Comparison of ENCODE assay signal across 12 mouse cellular contexts in genomic region chr6:90802058-90802457, GRCm38 (mm10).
DNase-seq lines count a peak whose midpoint lies in the region; ATAC-seq lines count a peak whose summit lies in the region.
"Had no signal": no experiment of that assay in that cellular context is flagged by ENCODE, and none has a peak within 500 bp of the region (broad histone marks: within the 10 kb centered on the region; RNA-seq: fewer than 3 reads in every experiment).

No protein-coding gene starts in this region.

- no peak overlapping the region for H3K4me3 ChIP-seq in forebrain, embryonic 14.5 days (ENCODE audit: low read depth, low read length)
- no peak overlapping the region for H3K4me3 ChIP-seq in forebrain, embryonic 11.5 days (ENCODE audit: low read depth, low read length)
- H3K4me3 ChIP-seq in lung, embryonic 15.5 days = no peak overlapping the region
- no peak overlapping the region for H3K4me3 ChIP-seq in hindbrain, embryonic 14.5 days (replicated peaks; ENCODE audit: low read length)
- no peak overlapping the region for H3K4me3 ChIP-seq in neural tube, embryonic 14.5 days (ENCODE audit: low read depth, low read length)

- intact Hi-C loops in heart, postnatal 25 days (cut with DNase I) = no loop called here

- ATAC-seq in forebrain, embryonic 14.5 days = no peak
- ATAC-seq in forebrain, embryonic 11.5 days (replicated peaks; ENCODE audit: low FRiP score) = no peak
- peak; percentile 60; the same call in 1 of the 2 replicates for ATAC-seq in lung, embryonic 15.5 days (ENCODE audit: borderline replicate concordance, extremely low read depth, low FRiP score, low TSS enrichment)
- ATAC-seq in hindbrain, embryonic 14.5 days (ENCODE audit: low FRiP score) = no peak
- no peak for ATAC-seq in neural tube, embryonic 14.5 days (ENCODE audit: low read depth)

- no peak for DNase-seq in forebrain, embryonic 14.5 days (ENCODE audit: low spot score)
- DNase-seq in forebrain, embryonic 11.5 days (ENCODE audit: low spot score) = no peak
- DNase-seq in lung, postnatal 14 days = no peak
- no peak for DNase-seq in hindbrain, embryonic 14.5 days (ENCODE audit: low spot score)
- no peak for DNase-seq in layer of hippocampus, postnatal 36 days
- DNase-seq in heart, postnatal 25 days (ENCODE audit: low spot score) = no peak
- DNase-seq: adrenal gland, postnatal 25 days; heart, adult 18-20 months; thymus, postnatal 14 days had no signal

- H3K27me3 ChIP-seq in forebrain, embryonic 14.5 days (replicated peaks; ENCODE audit: control insufficient read depth, insufficient read depth, low read length) = no peaks in the 10 kb centered on the region
- no peaks in the 10 kb centered on the region for H3K27me3 ChIP-seq in forebrain, embryonic 11.5 days (ENCODE audit: control insufficient read depth, insufficient read depth, low read length)
- H3K27me3 ChIP-seq in lung, embryonic 15.5 days = no peaks in the 10 kb centered on the region
- no peaks in the 10 kb centered on the region for H3K27me3 ChIP-seq in hindbrain, embryonic 14.5 days (ENCODE audit: control insufficient read depth, insufficient read depth, low read length)
- H3K27me3 ChIP-seq in neural tube, embryonic 14.5 days (ENCODE audit: control insufficient read depth, insufficient read depth, low read length) = no peaks in the 10 kb centered on the region

- H3K9me3 ChIP-seq in forebrain, embryonic 14.5 days (replicated peaks; ENCODE audit: control insufficient read depth, low read length) = no peaks in the 10 kb centered on the region
- H3K9me3 ChIP-seq in forebrain, embryonic 11.5 days (ENCODE audit: control insufficient read depth, low read length) = no peaks in the 10 kb centered on the region
- no peaks in the 10 kb centered on the region for H3K9me3 ChIP-seq in lung, embryonic 15.5 days
- no peaks in the 10 kb centered on the region for H3K9me3 ChIP-seq in hindbrain, embryonic 14.5 days (ENCODE audit: control insufficient read depth, low read length)
- no peaks in the 10 kb centered on the region for H3K9me3 ChIP-seq in neural tube, embryonic 14.5 days (ENCODE audit: control insufficient read depth, low read length)

- H3K36me3 ChIP-seq in forebrain, embryonic 14.5 days (ENCODE audit: control insufficient read depth, insufficient read depth, low read length) = no peaks in the 10 kb centered on the region
- H3K36me3 ChIP-seq in forebrain, embryonic 11.5 days (ENCODE audit: control insufficient read depth, insufficient read depth, low read length) = no peaks in the 10 kb centered on the region
- no peaks in the 10 kb centered on the region for H3K36me3 ChIP-seq in lung, embryonic 15.5 days
- no peaks in the 10 kb centered on the region for H3K36me3 ChIP-seq in hindbrain, embryonic 14.5 days (replicated peaks; ENCODE audit: control insufficient read depth, insufficient read depth)
- H3K36me3 ChIP-seq in neural tube, embryonic 14.5 days (ENCODE audit: control insufficient read depth, insufficient read depth, low read length) = no peaks in the 10 kb centered on the region

- WGBS in forebrain, embryonic 14.5 days = 64% methylated on average over 3 of the region's 3 CpGs
- WGBS in forebrain, embryonic 11.5 days = 74% methylated on average over 3 of the region's 3 CpGs
- WGBS in lung, embryonic 15.5 days = 45% methylated on average over 3 of the region's 3 CpGs
- 39% methylated on average over 3 of the region's 3 CpGs for WGBS in hindbrain, embryonic 14.5 days
- 52% methylated on average over 3 of the region's 3 CpGs for WGBS in neural tube, embryonic 14.5 days

- 0 out of 2 replicates have a peak, but pooled peaks cover 7% of the 10 kb centered on the region for H3K4me1 ChIP-seq in forebrain, embryonic 14.5 days (ENCODE audit: control insufficient read depth, insufficient read depth, low read length)
- no peaks in the 10 kb centered on the region for H3K4me1 ChIP-seq in forebrain, embryonic 11.5 days (replicated peaks; ENCODE audit: control insufficient read depth, insufficient read depth, low read length)
- peaks cover 10% of the 10 kb centered on the region; the same call in 1 of the 2 replicates for H3K4me1 ChIP-seq in lung, embryonic 15.5 days
- H3K4me1 ChIP-seq in hindbrain, embryonic 14.5 days (replicated peaks; ENCODE audit: control insufficient read depth, insufficient read depth, low read length) = peaks cover 26% of the 10 kb centered on the region
- H3K4me1 ChIP-seq in neural tube, embryonic 14.5 days (ENCODE audit: control insufficient read depth, insufficient read depth, low read length) = peaks cover 13% of the 10 kb centered on the region

- H3K9ac ChIP-seq in forebrain, embryonic 14.5 days (ENCODE audit: low read length) = no peak overlapping the region
- H3K9ac ChIP-seq in forebrain, embryonic 11.5 days (ENCODE audit: low read length) = no peak overlapping the region
- H3K9ac ChIP-seq in lung, embryonic 15.5 days = no peak overlapping the region
- no peak overlapping the region for H3K9ac ChIP-seq in hindbrain, embryonic 14.5 days
- H3K9ac ChIP-seq in neural tube, embryonic 14.5 days (replicated peaks; ENCODE audit: low read depth, low read length) = no peak overlapping the region

- H3K4me2 ChIP-seq in forebrain, embryonic 14.5 days (ENCODE audit: low read length) = no peak overlapping the region
- H3K4me2 ChIP-seq in forebrain, embryonic 11.5 days (ENCODE audit: low read depth, low read length, severe bottlenecking) = no peak overlapping the region
- no peak overlapping the region for H3K4me2 ChIP-seq in lung, embryonic 15.5 days
- no peak overlapping the region for H3K4me2 ChIP-seq in hindbrain, embryonic 14.5 days (replicated peaks)
- no peak overlapping the region for H3K4me2 ChIP-seq in neural tube, embryonic 14.5 days (ENCODE audit: low read depth, low read length)

- H3K27ac ChIP-seq in forebrain, embryonic 14.5 days (ENCODE audit: low read depth, low read length) = peak overlapping the region; percentile 45; the same call in 1 of the 2 replicates
- H3K27ac ChIP-seq in forebrain, embryonic 11.5 days (ENCODE audit: low read depth, low read length) = no peak overlapping the region
- peak overlapping the region; percentile 65 for H3K27ac ChIP-seq in lung, embryonic 15.5 days
- H3K27ac ChIP-seq in hindbrain, embryonic 14.5 days = peak overlapping the region; percentile 70
- 0 out of 2 replicates have a peak overlapping the region, but pooled peaks have one; percentile 48 for H3K27ac ChIP-seq in neural tube, embryonic 14.5 days (ENCODE audit: low read depth, low read length)
- H3K27ac ChIP-seq: macrophage had no signal
